Mouse (Mus musculus) testis, adult 2 months (tissue): Measurements from ENCODE around the gene Mios. TPM values are rescaled to one million over a fixed set of nuclear protein-coding genes. Genes with fewer than 3 reads are reported as not detected.

Source experiments
- H3K27ac ChIP-seq: fragments of 200-500 bp; 2 replicates; pipeline ENCODE4 v1.5.1; 2012; ENCODE audit warnings: low read depth, low read length; ENCODE audit not compliant: control insufficient read depth, insufficient read depth
- H3K27me3 ChIP-seq: fragments of 200-500 bp; 2 replicates; pipeline ENCODE4 v1.6.1; 2012; ENCODE audit warnings: mild to moderate bottlenecking, low read length, moderate library complexity; ENCODE audit not compliant: control insufficient read depth, insufficient read depth
- H3K36me3 ChIP-seq: fragments of 200-500 bp; 2 replicates; pipeline ENCODE4 v1.6.1; 2012; ENCODE audit warnings: mild to moderate bottlenecking, low read length; ENCODE audit not compliant: control insufficient read depth, insufficient read depth
- H3K4me1 ChIP-seq: fragments of 200-500 bp; 2 replicates; pipeline ENCODE4 v1.6.1; 2012; ENCODE audit warnings: low read length; ENCODE audit not compliant: control insufficient read depth, insufficient read depth
- H3K4me3 ChIP-seq: fragments of 200-500 bp; 2 replicates; pipeline ENCODE4 v1.5.1; 2012; ENCODE audit warnings: low read depth, mild to moderate bottlenecking, low read length, moderate library complexity, mixed read lengths; ENCODE audit not compliant: control insufficient read depth
- CTCF ChIP-seq: fragments of 200-500 bp; IDR thresholded peaks from 2 replicates; pipeline ENCODE4 v1.5.1; 2012; ENCODE audit warnings: low read depth, mild to moderate bottlenecking, inconsistent platforms, low read length, moderate library complexity; ENCODE audit not compliant: control insufficient read depth, insufficient read depth, insufficient replicate concordance
- POLR2A ChIP-seq: fragments of 200-500 bp; IDR thresholded peaks from 2 replicates; pipeline ENCODE4 v1.6.1; 2012; ENCODE audit warnings: low read depth, mild to moderate bottlenecking, inconsistent platforms, low read length, moderate library complexity; ENCODE audit not compliant: control insufficient read depth
- polyA plus RNA-seq: library from polyadenylated mRNA; depleted of rRNA; stranded (reverse); fragments of >200 nt; gene quantifications from 2 replicates; pipeline ENCODE4 v1.2.3, GENCODE M21; 2012

Mios gene
- polyA plus RNA-seq, 1 experiment, result 8.1 TPM

DNA sequence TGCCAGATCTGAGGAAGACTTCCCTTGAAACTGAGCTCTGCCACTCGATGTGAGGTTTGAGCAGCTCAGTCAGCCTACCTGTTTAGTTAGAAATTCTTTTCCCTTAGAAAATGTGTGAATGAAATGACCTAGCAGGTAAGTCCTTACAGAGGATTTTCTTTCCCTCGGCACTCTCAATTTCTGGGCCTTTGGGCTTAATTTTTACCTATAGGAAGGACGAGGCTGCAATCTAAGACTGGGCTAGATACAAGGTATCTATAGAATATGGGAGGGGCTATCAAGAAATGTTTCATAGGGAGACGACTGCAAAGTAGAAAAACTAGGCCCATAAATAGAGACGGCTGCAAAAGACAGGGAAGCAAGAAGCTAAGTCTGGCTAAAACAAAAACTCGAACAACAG, 49.3 kb downstream of the Mios start:
- Histone ChIP-seq H3K27ac (no peak overlapping the region; the same call in 1 of the 2 replicates), H3K4me1 (no peaks in the 10 kb centered on the region), H3K27me3 (no peaks in the 10 kb centered on the region), H3K36me3 (no peaks in the 10 kb centered on the region), H3K4me3 (peak overlapping the region; percentile 100)
- no peak for TF ChIP-seq POLR2A
- TF ChIP-seq CTCF, result no peak

DNA sequence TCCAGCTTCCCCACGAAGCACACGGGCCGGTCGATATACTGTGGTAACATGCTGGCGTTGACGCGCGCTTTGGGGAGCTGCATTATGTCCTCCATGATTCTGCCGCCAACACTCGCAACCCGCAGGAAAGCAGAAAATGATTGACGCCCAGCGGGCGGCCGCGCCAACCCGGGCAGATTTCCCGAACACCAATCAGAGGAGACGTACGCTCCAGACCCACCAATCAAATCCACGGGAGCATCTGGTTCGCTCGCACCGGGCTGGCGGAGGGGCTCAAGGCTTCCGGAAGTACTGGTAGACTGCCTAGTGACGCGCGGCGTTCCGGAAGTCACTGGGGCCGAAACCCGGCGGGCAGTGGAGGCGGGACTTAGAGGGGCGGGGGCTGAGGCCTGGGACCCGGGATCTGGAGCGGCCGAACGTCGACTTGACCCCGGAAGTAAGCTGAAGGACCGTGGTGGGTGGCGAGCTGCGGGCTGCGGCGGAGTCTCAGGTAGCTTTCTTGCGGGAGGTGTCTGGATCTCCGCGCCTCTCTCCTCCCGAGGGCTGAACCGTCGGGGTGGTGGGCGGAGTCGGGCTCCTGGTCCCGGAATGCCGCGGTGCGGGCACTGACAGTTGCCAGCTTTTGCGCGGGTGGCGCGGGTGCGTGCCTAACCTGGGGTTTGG, 50.1 kb downstream of the Mios start, which contains the start of the genes Rpa3, Umad1 and Gm45062:
Rpa3 (minus strand) TSS at position 170 of the 663 bp plus-strand sequence.
Umad1 (plus strand) TSS at position 285 of the 663 bp plus-strand sequence.
Gm45062 (plus strand) TSS at position 447 of the 663 bp plus-strand sequence.
- H3K4me1 ChIP-seq, result no peaks in the 10 kb centered on the region
- H3K27ac ChIP-seq, result peak within 1 kb of the TSS; percentile 94
- TF ChIP-seq CTCF (no peak), POLR2A (peak; percentile 61)
- H3K36me3 ChIP-seq, result no peaks in the 10 kb centered on the region
- peak within 1 kb of the TSS; percentile 100 for H3K4me3 ChIP-seq
- no peaks in the 10 kb centered on the region for H3K27me3 ChIP-seq

DNA sequence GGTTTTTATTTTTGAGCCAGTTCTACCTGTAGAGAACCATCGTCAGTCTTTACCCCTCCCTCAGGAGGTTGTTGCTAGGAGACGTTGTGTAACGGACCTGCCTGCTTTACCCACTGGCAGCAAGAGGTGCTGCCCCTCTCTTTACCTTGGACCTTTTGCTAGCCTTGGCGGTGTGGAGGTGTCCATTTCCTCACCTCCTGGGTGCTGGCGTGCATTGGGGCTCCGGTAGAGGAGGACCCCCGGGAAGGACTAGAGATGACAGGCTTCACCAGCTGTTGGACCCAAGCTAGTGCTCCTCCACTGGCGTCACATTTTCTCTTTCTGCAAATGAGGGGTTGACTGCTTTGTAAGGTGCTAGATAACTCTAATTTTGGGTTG, 50.6 kb downstream of the Mios start:
- H3K36me3 ChIP-seq, result no peaks in the 10 kb centered on the region
- H3K4me1 ChIP-seq, result no peaks in the 10 kb centered on the region
- peak overlapping the region; percentile 94 for H3K27ac ChIP-seq
- H3K27me3 ChIP-seq, result no peaks in the 10 kb centered on the region
- peak overlapping the region; percentile 100 for H3K4me3 ChIP-seq
- TF ChIP-seq POLR2A (no peak), CTCF (no peak)

DNA sequence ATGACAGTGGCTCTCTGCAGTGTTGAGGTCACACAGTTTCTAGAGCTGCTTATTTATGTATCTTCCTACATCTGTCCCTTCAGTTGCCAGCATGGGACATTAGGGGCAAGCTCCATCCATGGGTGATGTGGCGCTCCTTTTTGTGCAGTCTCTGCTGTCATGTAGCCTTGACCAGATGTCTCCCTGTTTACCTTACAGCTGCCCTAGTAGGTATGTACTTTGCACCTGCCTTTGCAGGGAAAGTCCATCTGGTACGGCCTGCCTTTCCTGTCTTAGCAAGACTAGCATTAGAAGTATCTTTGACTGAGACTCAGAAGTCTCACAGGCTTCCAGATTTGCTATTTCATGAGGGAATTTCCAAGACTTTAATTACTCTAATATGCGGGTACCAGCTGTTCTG, 62.0 kb downstream of the Mios start:
- Histone ChIP-seq H3K27ac (no peak overlapping the region), H3K27me3 (no peaks in the 10 kb centered on the region), H3K4me1 (no peaks in the 10 kb centered on the region), H3K36me3 (no peaks in the 10 kb centered on the region), H3K4me3 (no peak overlapping the region)
- no peak for TF ChIP-seq POLR2A
- TF ChIP-seq CTCF, result no peak

DNA sequence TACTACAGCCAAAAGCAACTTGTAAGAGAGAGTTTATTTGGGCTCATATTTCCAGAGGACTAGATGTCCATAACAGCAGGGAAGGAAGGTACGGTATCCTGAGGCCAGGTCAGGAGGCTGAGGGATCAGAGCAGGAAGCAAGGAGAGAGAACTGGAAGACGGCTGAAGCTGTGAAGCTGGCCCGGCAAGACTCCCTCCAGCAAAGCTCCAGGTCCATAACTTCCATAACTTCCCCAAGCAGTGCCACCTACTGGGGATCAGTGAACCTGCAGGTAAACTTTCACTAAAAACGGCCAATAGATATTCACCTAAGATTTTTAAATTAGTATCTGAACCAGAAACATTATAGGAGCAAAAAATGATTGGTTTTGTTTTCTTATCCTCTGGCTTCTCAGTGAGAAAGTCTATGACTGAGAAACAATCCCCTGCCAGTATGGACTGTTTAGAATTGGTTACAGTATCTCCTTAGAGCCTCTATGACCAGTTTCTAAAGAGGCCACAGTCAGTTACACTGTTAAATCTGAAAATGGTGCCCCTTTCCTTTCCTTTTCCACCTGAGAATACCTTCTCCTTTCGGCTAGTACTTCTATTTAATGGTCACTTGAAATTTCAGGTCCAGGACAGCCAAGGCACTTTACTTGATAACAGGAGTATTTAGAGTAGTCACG, 65.5 kb downstream of the Mios start:
- no peaks in the 10 kb centered on the region for H3K27me3 ChIP-seq
- no peaks in the 10 kb centered on the region for H3K36me3 ChIP-seq
- H3K27ac ChIP-seq, result no peak overlapping the region
- TF ChIP-seq CTCF (no peak; the same call in 1 of the 2 replicates), POLR2A (no peak)
- no peaks in the 10 kb centered on the region for H3K4me1 ChIP-seq
- H3K4me3 ChIP-seq, result no peak overlapping the region

DNA sequence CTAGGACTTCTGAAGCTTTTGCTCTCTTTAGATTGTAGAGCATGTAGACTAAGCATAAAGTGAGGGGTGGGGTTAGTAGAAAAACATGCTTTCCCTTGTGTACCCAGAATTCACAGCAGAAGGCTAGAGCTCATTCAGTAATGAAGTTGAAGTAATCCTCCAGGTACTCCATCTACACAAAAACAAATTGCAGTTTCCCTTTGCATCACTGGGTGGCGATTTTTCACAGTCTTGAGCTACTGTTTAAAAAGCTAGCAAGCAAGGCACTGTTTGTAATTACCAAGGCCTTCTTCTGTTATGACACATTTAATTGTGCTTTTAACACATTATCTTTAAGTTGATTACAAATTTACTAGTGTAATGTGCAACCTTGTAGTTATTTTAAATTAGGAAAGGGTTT, 66.1 kb downstream of the Mios start:
- no peak overlapping the region for H3K27ac ChIP-seq
- no peak overlapping the region for H3K4me3 ChIP-seq
- TF ChIP-seq CTCF, result no peak
- TF ChIP-seq POLR2A, result no peak
- no peaks in the 10 kb centered on the region for H3K36me3 ChIP-seq
- H3K4me1 ChIP-seq, result no peaks in the 10 kb centered on the region
- H3K27me3 ChIP-seq, result no peaks in the 10 kb centered on the region

DNA sequence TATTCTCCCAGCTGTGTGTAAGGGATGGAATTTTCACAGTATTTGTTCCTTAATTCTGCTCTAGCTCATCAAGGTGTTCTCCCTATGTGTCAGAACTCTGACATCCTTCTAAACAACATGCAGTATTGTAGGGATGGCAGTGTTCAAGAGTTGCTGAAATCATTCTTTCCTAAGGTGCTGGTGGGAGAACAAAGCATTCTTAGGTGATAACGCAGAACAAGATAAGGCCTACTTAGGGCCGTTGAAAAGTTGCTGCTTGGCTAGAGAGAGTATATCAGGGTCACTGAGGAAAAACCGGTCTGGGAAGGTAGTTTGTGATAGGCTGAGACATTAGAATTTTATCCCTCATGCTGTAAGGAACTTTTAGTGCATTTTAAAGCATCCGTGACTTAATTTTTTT, 67.4 kb downstream of the Mios start:
- TF ChIP-seq POLR2A, result no peak
- TF ChIP-seq CTCF, result no peak
- Histone ChIP-seq H3K4me3 (no peak overlapping the region), H3K36me3 (no peaks in the 10 kb centered on the region), H3K27me3 (no peaks in the 10 kb centered on the region), H3K27ac (no peak overlapping the region), H3K4me1 (no peaks in the 10 kb centered on the region)
